Mouse (Mus musculus) brown adipose tissue, adult 24 weeks (tissue): ENCODE results near the gene Arfgef3. TPM values are rescaled to one million over a fixed set of nuclear protein-coding genes. Genes with fewer than 3 reads are reported as not detected.
"Not testable (repeated sequence)": the region's sequence is repeated elsewhere in the genome, so short reads cannot be mapped to it uniquely, and the experiment has no call there.

Source experiments
- H3K27ac ChIP-seq: fragments of 200-500 bp; replicated peaks from 2 replicates; pipeline ENCODE4 v1.5.1; 2012; ENCODE audit warnings: low read depth, mild to moderate bottlenecking, low read length
- H3K4me1 ChIP-seq: fragments of 200-500 bp; 2 replicates; pipeline ENCODE4 v1.6.1; 2012; ENCODE audit warnings: low read length, mixed read lengths; ENCODE audit not compliant: control insufficient read depth, insufficient read depth, insufficient read length
- H3K4me3 ChIP-seq: fragments of 200-500 bp; 2 replicates; pipeline ENCODE4 v1.5.1; 2012; ENCODE audit warnings: low read depth, mild to moderate bottlenecking, low read length, moderate library complexity; ENCODE audit not compliant: insufficient read depth
- polyA plus RNA-seq: library from polyadenylated mRNA; stranded (reverse); fragments of >200 nt; gene quantifications from 2 replicates; pipeline ENCODE4 v1.2.4, GENCODE M21; 2012; ENCODE audit not compliant: missing spikeins, insufficient read depth, insufficient read length

The Arfgef3 gene
- polyA plus RNA-seq, 1 experiment, result not detected

DNA sequence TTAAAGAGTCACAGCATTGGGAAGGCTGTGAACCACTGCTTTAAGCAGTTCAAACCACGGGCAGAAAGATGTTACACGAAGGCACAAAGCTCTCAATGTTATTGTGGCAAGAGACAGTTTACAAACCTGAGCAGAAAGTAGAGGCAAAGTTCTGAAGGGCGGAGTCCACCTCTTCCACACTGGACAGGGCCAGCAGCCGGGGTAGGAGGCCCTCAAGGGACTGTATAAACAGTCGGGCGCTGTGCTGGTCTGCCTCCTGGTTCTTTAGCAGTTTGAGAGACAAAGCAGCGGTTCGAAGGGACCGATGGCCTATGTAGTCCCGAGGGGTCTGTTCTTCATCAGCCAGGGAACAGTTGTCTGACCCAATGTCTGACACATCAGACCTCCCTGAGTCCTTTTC, 97.7 kb downstream of the Arfgef3 start:
- H3K27ac ChIP-seq, result no peak overlapping the region
- no peaks in the 10 kb centered on the region for H3K4me1 ChIP-seq

DNA sequence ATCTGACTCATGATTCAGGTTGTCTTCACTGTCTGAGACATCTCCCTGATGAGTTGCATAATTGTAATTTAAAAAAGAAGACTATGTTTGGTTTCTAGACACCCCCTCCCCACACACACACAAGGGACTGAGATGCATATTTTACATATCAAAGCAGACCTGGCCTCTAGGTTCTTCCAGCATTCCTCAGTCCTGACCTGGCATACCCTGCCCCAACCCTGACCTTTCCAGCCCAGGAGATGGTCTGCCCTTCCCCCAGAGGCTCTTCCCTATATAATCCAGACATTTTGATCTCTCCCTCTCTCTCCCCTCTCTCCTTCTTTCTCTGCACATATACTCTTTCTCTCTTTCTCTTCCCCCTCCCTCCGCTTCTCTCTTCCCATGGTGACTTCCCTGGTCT, 99.4 kb downstream of the Arfgef3 start:
- no peak overlapping the region for H3K4me3 ChIP-seq
- H3K27ac ChIP-seq, result no peak overlapping the region
- no peaks in the 10 kb centered on the region for H3K4me1 ChIP-seq

More for the DNA sequence above, 97.7 kb downstream of the Arfgef3 start:
- no peak overlapping the region for H3K4me3 ChIP-seq

- H3K4me1 ChIP-seq, result no peaks in the 10 kb centered on the region
- no peak overlapping the region for H3K27ac ChIP-seq
Measured at GRCm38 (mm10) chr10:18643506-18643905, 100.2 kb downstream of the Arfgef3 start.

GRCm38 (mm10) chr10:18642854-18643253, 100.9 kb downstream of the Arfgef3 start:
- Histone ChIP-seq H3K27ac (no peak overlapping the region), H3K4me1 (no peaks in the 10 kb centered on the region), H3K4me3 (no peak overlapping the region)

More at GRCm38 (mm10) chr10:18643506-18643905, 100.2 kb downstream of the Arfgef3 start:
- H3K4me3 ChIP-seq, result no peak overlapping the region

- no peak overlapping the region for H3K27ac ChIP-seq
- H3K4me1 ChIP-seq, result no peaks in the 10 kb centered on the region
- no peak overlapping the region for H3K4me3 ChIP-seq
Measured at GRCm38 (mm10) chr10:18640596-18640995, 103.2 kb downstream of the Arfgef3 start.

GRCm38 (mm10) chr10:18635450-18635849, 108.3 kb downstream of the Arfgef3 start:
- H3K4me3 ChIP-seq, result no peak overlapping the region
- H3K27ac ChIP-seq, result no peak overlapping the region
- no peaks in the 10 kb centered on the region for H3K4me1 ChIP-seq

DNA sequence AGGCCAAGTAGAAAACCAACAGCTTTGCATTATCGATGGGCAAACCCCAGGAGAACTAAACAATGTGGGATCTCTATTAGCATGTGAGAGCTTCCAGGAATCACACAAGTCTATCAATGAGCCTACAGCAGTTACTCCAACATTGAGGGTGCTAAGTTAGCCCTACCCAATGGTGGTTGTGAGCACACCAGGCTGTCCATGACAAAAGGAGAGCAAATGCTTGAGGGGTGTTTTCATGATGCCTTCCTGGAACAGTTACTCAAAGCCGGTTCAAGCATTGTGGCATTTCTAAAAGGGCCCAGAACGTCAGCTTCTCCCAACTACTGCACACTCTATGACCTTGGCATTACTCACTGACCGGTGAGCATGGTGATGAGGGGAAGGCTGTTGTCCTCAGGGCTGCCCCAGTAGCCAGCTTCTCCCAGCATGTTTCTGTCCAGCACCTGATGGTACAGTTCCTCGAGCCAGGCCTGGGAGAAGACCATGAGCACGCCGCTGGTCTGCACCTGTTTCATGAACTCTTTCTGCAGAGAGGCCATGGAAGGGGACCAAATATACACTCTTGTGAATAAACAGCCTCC, 109.3 kb downstream of the Arfgef3 start:
- H3K4me3 ChIP-seq, result no peak overlapping the region
- no peaks in the 10 kb centered on the region for H3K4me1 ChIP-seq
- no peak overlapping the region for H3K27ac ChIP-seq

DNA sequence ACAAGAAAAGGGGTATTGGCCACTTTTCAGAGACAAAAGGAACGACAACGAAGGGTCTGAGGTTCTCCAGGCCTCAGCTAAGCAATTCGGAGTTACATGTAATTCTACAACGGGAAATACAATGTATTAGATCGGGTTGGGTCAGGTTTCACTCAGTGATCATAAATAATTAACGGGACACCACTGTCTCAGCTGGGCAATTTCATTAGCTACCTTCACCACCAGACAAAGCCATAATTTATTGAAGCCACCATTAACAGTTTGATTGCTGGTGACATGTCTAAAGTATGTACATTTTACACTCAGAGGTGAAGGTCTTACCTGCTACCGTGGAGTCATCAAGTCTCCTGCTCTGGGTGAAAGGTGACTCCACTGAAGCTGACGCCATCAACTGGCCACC, 113.3 kb downstream of the Arfgef3 start:
- Histone ChIP-seq H3K27ac (no peak overlapping the region), H3K4me3 (no peak overlapping the region), H3K4me1 (no peaks in the 10 kb centered on the region)

- H3K27ac ChIP-seq, result no peak overlapping the region
- no peaks in the 10 kb centered on the region for H3K4me1 ChIP-seq
- H3K4me3 ChIP-seq, result no peak overlapping the region
Measured at GRCm38 (mm10) chr10:18627530-18627929, 116.2 kb downstream of the Arfgef3 start.

DNA sequence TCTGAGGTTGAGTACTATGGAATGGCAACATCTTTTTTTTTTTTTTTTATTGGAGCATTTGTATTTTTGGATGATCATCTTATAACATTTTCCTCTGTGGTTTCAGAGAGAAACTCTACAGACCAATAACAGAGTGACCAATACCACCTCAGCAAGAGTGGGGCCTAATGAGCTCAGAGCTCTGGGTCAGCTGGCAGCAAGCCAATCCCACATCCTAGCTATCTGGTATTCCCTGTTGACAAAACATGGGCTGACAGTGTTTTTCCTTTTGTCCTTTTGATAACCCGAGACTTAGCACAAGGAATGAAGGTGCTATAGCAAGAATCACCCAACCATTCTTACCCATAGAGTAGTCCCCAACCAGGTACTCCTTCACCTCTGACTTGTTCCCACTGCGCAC, 131.0 kb downstream of the Arfgef3 start:
- Histone ChIP-seq H3K27ac (no peak overlapping the region), H3K4me3 (no peak overlapping the region)

GRCm38 (mm10) chr10:18604827-18605535, 138.8 kb downstream of the Arfgef3 start:
- not testable (repeated sequence) for H3K4me1 ChIP-seq, H3K4me3 ChIP-seq, H3K27ac ChIP-seq

More for the DNA sequence above, 131.0 kb downstream of the Arfgef3 start:
- no peaks in the 10 kb centered on the region for H3K4me1 ChIP-seq

DNA sequence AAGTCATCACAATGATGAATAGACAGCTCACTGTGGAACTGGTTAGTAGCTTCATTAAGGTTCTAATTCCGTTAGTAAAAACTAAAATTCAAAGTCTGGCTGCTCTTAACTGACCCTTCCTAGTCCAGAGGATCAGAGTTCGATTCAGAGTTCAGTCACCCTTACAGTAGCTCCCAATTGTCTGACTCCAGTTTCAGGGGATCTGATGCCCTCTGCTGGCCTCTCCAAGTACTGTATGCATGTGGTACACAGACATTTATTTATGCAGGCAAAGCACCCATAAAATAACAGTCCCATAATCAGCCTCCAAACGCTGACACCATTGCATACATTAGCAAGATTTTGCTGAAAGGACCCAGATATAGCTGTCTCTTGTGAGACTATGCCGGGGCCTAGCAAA, 141.7 kb downstream of the Arfgef3 start:
- no peak overlapping the region for H3K27ac ChIP-seq
- H3K4me3 ChIP-seq, result no peak overlapping the region

DNA sequence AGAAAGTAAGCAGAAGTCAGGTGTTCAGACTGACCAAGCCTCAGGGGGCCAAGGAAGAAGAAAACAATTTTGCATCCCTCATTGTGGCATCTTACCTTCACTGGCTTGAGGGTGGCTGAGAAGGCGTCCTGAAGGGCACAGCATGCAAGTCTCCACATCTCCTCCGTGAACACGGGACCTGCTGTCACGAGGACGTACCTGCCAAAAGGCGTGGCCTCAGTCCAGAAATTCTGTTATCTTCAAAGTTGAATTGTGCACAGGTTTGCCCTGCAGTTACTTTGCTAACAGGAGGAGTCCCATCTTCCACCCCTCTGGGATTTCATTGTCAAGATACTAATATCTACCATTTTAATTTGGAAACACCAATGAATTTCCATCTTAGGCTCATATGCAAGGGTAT, 146.1 kb downstream of the Arfgef3 start:
- Histone ChIP-seq H3K4me3 (no peak overlapping the region), H3K4me1 (no peaks in the 10 kb centered on the region), H3K27ac (no peak overlapping the region)

More for the DNA sequence above, 141.7 kb downstream of the Arfgef3 start:
- no peaks in the 10 kb centered on the region for H3K4me1 ChIP-seq

- no peaks in the 10 kb centered on the region for H3K4me1 ChIP-seq
- H3K4me3 ChIP-seq, result no peak overlapping the region
- H3K27ac ChIP-seq, result no peak overlapping the region
Measured at GRCm38 (mm10) chr10:18589455-18589854, 154.3 kb downstream of the Arfgef3 start.

- H3K4me1 ChIP-seq, result no peaks in the 10 kb centered on the region
- no peak overlapping the region for H3K27ac ChIP-seq
- no peak overlapping the region for H3K4me3 ChIP-seq
Measured at GRCm38 (mm10) chr10:18584188-18584587, 159.6 kb downstream of the Arfgef3 start.

DNA sequence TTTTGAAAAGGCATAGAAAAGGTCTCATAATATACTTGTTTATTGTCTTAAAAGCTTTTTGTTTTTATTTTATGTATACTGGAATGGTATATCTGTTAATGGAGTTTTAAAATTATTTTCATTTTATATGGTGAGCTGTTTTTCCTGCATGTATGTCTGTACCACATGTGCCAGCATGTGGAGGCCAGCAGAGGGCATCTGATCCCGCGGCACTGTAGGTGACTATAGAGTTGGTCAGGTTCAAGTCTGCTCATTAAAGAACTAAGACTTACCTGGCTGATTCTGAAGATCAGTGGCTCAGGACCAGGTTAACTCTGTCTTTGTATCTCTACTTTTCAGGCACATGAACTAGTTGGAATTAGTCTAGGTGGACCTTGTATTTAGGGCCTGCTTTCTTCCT, 171.2 kb downstream of the Arfgef3 start:
- H3K27ac ChIP-seq, result no peak overlapping the region

More for the DNA sequence above, 171.2 kb downstream of the Arfgef3 start:
- Histone ChIP-seq H3K4me1 (no peaks in the 10 kb centered on the region), H3K4me3 (no peak overlapping the region)
